Mouse (Mus musculus): ENCODE results near the gene Dpy19l1. TPM values are rescaled to one million over a fixed set of nuclear protein-coding genes. Genes with fewer than 3 reads are reported as not detected.

Gene Dpy19l1
- total and polyA plus RNA-seq, 2 experiments from 2014 or later: 20.1 to 71.5 TPM

DNA sequence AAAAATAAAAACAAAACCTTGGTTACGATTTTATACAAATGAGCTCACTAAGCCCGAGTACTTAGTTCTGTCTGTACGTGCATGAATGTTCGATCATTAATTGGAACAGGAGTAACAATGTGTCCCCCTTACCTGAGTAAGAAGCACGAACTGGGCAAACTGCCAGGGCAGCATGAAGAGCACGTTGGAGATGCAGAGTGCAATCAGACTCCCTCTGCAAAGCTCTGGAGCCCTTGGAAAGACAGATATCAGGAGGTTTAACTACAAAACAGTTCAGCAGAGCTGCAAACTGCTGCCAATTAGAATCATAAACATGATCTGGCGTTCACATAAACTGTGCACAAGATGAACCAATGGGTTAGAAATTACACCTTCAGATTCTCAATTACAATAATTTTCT is 52.4 kb downstream of the Dpy19l1 start:
- ATAC-seq: no peak
- Histone ChIP-seq H3K9ac (no peak overlapping the region), H3K27ac (ENCODE audit: low read depth, low read length) (no peak overlapping the region), H3K4me1 (ENCODE audit: insufficient read depth) (no peaks in the 10 kb centered on the region), H3K36me3 (ENCODE audit: insufficient read depth) (0 out of 2 replicates have a peak, but pooled peaks cover 4% of the 10 kb centered on the region), H3K27me3 (ENCODE audit: insufficient read depth, low read length) (no peaks in the 10 kb centered on the region), H3K4me2 (ENCODE audit: low read depth) (no peak overlapping the region), H3K4me3 (ENCODE audit: low read depth, low read length) (no peak overlapping the region), H3K9me3 (ENCODE audit: low read length) (no peaks in the 10 kb centered on the region)
- 52% methylated on average over 7 of the region's 7 CpGs for WGBS
- TF ChIP-seq CTCF (IDR thresholded peaks at IDR 0.05; ENCODE audit: low read depth): no peak
- peak; percentile 27 for DNase-seq

DNA sequence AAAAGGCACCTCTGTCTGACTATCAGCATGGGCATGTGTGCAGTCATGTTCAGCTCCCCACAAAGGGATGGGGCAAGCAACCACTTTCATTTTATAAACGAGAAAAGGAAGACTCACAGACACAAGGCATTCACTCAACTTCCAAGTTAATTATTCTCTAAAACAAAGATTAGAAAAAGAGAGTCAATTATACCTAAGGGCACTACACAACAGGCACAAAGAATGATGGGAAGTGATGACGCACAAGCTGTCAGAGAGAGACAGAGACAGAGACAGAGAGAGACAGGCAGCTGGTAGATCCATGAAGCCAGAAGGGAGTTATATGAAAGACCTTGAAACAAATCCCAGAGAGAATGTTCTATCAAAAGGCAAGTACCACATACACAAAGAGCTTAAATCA is 68.0 kb downstream of the Dpy19l1 start:
- H3K4me2 ChIP-seq (ENCODE audit: low read depth): no peak overlapping the region
- no peak overlapping the region for H3K9ac ChIP-seq
- no peaks in the 10 kb centered on the region for H3K27me3 ChIP-seq (ENCODE audit: insufficient read depth, low read length)
- no peaks in the 10 kb centered on the region for H3K9me3 ChIP-seq (ENCODE audit: low read length)
- ATAC-seq (no peak), DNase-seq (no peak)
- no peak overlapping the region for H3K27ac ChIP-seq (ENCODE audit: low read depth, low read length)
- H3K36me3 ChIP-seq (ENCODE audit: insufficient read depth): 0 out of 2 replicates have a peak, but pooled peaks cover 6% of the 10 kb centered on the region
- no peaks in the 10 kb centered on the region for H3K4me1 ChIP-seq (ENCODE audit: insufficient read depth)
- no peak overlapping the region for H3K4me3 ChIP-seq (ENCODE audit: low read depth, low read length)
- TF ChIP-seq CTCF (IDR thresholded peaks at IDR 0.05; ENCODE audit: low read depth): no peak
- WGBS: 44% methylated on average over 2 of the region's 2 CpGs

DNA sequence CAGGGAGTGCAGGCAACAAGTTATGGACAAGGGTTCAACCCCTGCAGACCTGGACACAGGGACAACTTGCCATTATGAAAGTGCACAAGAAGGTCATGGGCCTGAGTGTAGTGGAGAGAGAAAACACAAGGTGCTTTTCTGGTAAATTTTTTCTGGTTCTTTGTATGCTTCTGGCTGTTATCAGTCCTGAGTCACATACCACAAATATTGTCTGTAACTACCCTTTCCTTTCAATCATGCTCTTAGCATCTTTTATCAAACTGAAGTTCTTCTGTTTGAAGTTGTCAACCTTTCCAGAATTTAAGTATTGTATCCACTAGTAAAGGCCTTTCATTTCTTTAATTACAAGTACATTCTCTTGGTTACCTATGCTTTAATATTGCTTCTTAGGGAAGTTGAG is 73.2 kb downstream of the Dpy19l1 start:
- Histone ChIP-seq H3K9me3 (ENCODE audit: low read length) (no peaks in the 10 kb centered on the region), H3K36me3 (ENCODE audit: insufficient read depth) (0 out of 2 replicates have a peak, but pooled peaks cover 6% of the 10 kb centered on the region), H3K27me3 (ENCODE audit: insufficient read depth, low read length) (no peaks in the 10 kb centered on the region), H3K4me3 (ENCODE audit: low read depth, low read length) (no peak overlapping the region), H3K4me1 (ENCODE audit: insufficient read depth) (no peaks in the 10 kb centered on the region), H3K4me2 (ENCODE audit: low read depth) (no peak overlapping the region), H3K27ac (ENCODE audit: low read depth, low read length) (no peak overlapping the region), H3K9ac (no peak overlapping the region)
- no peak for ATAC-seq
- TF ChIP-seq CTCF (IDR thresholded peaks at IDR 0.05; ENCODE audit: low read depth): no peak
- no peak for DNase-seq

DNA sequence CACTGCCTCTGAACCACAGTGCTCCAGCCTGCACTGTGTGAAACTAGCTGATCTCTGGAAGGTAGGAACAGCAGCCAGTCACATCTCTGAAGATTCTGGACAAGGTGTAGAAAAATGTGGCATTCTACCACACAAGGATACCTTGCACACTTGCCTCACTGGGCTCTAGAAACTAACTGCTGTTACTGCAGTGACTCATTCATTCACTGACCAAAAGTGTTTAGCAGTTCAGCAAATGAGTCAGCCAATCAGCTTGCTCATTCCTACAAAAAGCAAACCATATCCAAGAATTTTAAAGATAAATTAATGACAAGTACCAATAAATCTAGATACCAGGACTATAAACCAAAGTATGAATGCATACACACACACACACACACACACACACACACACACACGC is 77.3 kb downstream of the Dpy19l1 start:
- DNase-seq: no peak
- no peaks in the 10 kb centered on the region for H3K9me3 ChIP-seq (ENCODE audit: low read length)
- H3K36me3 ChIP-seq (ENCODE audit: insufficient read depth): no peaks in the 10 kb centered on the region
- ATAC-seq: no peak
- no peak overlapping the region for H3K4me2 ChIP-seq (ENCODE audit: low read depth)
- H3K4me1 ChIP-seq (ENCODE audit: insufficient read depth): no peaks in the 10 kb centered on the region
- WGBS: 95% methylated on average over 1 of the region's 1 CpGs
- H3K27me3 ChIP-seq (ENCODE audit: insufficient read depth, low read length): no peaks in the 10 kb centered on the region
- TF ChIP-seq CTCF (IDR thresholded peaks at IDR 0.05; ENCODE audit: low read depth): no peak
- H3K27ac ChIP-seq (ENCODE audit: low read depth, low read length): no peak overlapping the region
- no peak overlapping the region for H3K9ac ChIP-seq
- H3K4me3 ChIP-seq (ENCODE audit: low read depth, low read length): no peak overlapping the region

DNA sequence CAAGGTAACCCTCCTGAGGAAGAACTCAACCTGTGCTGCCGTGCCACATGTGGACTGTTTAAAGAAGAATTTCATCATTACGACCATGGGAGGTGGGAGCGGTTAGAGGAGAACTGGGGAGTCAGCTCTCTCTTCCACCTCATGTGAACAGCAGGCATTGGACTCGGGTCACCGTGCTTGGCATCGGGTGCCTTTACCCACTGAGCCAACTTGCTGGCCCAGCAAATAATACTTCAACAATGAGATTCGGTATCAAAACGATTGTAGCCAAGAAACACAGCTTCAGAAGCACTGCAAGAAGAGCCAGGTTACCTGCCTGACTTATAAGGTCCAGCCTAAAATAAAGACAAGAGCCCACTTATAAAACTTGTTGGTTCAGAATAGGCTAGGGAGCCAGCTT is 79.7 kb downstream of the Dpy19l1 start:
- Histone ChIP-seq H3K4me3 (ENCODE audit: low read depth, low read length) (no peak overlapping the region), H3K4me1 (ENCODE audit: insufficient read depth) (no peaks in the 10 kb centered on the region), H3K36me3 (ENCODE audit: insufficient read depth) (no peaks in the 10 kb centered on the region), H3K27ac (ENCODE audit: low read depth, low read length) (no peak overlapping the region), H3K27me3 (ENCODE audit: insufficient read depth, low read length) (no peaks in the 10 kb centered on the region), H3K9ac (no peak overlapping the region), H3K4me2 (ENCODE audit: low read depth) (no peak overlapping the region), H3K9me3 (ENCODE audit: low read length) (no peaks in the 10 kb centered on the region)
- DNase-seq: no peak
- WGBS: 87% methylated on average over 8 of the region's 8 CpGs
- TF ChIP-seq CTCF (IDR thresholded peaks at IDR 0.05; ENCODE audit: low read depth): no peak
- ATAC-seq: no peak

DNA sequence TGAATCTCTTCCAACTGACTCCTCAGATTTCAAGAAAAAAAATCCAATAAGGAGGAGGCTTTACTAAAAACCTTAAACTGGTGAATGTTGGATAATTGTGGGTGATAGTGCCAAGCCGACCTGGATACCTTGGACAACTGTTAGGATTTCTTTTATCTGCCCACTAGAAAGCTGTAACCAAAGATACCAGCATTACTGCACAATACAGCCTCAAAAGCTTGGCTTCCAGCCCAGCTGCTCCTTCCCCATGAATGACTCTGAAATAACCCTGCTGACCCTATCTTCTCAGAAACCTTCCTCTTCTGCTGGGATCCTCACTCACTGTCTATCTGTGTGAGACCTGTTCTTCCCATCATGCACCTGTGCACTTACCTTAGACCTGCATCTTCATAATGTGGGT is 81.1 kb downstream of the Dpy19l1 start:
- Histone ChIP-seq H3K36me3 (ENCODE audit: insufficient read depth) (no peaks in the 10 kb centered on the region), H3K4me2 (ENCODE audit: low read depth) (no peak overlapping the region), H3K27ac (ENCODE audit: low read depth, low read length) (no peak overlapping the region), H3K4me1 (ENCODE audit: insufficient read depth) (no peaks in the 10 kb centered on the region), H3K4me3 (ENCODE audit: low read depth, low read length) (no peak overlapping the region), H3K9me3 (ENCODE audit: low read length) (no peaks in the 10 kb centered on the region), H3K9ac (no peak overlapping the region), H3K27me3 (ENCODE audit: insufficient read depth, low read length) (no peaks in the 10 kb centered on the region)
- no peak for ATAC-seq
- WGBS: 54% methylated on average over 1 of the region's 1 CpGs
- no peak for DNase-seq
- no peak for TF ChIP-seq CTCF (IDR thresholded peaks at IDR 0.05; ENCODE audit: low read depth)

DNA sequence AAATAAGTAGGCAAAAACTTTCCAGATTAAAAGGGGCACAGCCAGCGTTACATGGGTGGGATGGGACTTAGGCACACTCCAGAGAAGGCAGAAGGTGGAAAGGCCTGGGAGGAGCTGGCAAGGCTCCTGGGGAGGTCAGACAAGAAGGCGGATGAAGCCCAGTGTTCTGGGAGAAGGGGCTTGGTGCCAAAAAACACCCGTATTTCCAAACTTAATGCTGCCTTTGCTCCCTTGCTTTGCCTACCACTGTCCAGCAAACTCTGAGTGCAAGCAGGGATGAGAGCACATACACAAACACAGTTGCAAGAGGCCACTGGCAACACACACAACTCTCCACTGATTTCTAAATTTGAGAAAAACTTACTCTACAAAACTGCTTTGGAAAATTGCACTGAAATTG is 81.7 kb downstream of the Dpy19l1 start:
- no peak for TF ChIP-seq CTCF (IDR thresholded peaks at IDR 0.05; ENCODE audit: low read depth)
- Histone ChIP-seq H3K4me3 (ENCODE audit: low read depth, low read length) (no peak overlapping the region), H3K4me1 (ENCODE audit: insufficient read depth) (no peaks in the 10 kb centered on the region), H3K9ac (no peak overlapping the region), H3K9me3 (ENCODE audit: low read length) (no peaks in the 10 kb centered on the region), H3K27ac (ENCODE audit: low read depth, low read length) (no peak overlapping the region), H3K27me3 (ENCODE audit: insufficient read depth, low read length) (no peaks in the 10 kb centered on the region), H3K4me2 (ENCODE audit: low read depth) (no peak overlapping the region), H3K36me3 (ENCODE audit: insufficient read depth) (no peaks in the 10 kb centered on the region)
- DNase-seq (no peak), ATAC-seq (no peak)
- 63% methylated on average over 3 of the region's 3 CpGs for WGBS

DNA sequence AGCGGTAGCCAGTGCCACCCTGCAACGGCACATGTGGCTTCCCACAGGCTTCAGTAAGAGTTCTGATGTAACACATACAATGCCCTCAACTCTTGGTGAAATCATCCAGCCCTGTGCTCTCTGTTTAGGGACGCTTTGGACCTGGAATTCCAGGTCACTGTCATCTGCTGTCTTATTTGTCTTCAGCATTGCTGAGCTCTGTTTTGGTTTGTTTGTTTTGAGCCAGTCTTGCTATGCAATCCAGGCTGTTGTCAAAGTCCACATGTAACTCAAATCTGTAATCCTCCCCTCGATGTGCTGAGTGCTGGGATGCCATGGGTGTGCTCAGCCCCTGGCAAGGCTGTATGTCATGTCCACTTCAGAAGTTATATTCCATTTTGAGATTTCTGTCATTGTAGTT is 82.8 kb downstream of the Dpy19l1 start:
- DNase-seq: no peak
- Histone ChIP-seq H3K4me3 (ENCODE audit: low read depth, low read length) (no peak overlapping the region), H3K27me3 (ENCODE audit: insufficient read depth, low read length) (no peaks in the 10 kb centered on the region), H3K4me2 (ENCODE audit: low read depth) (no peak overlapping the region), H3K9me3 (ENCODE audit: low read length) (no peaks in the 10 kb centered on the region), H3K27ac (ENCODE audit: low read depth, low read length) (no peak overlapping the region), H3K9ac (no peak overlapping the region), H3K36me3 (ENCODE audit: insufficient read depth) (no peaks in the 10 kb centered on the region), H3K4me1 (ENCODE audit: insufficient read depth) (no peaks in the 10 kb centered on the region)
- no peak for ATAC-seq
- no peak for TF ChIP-seq CTCF (IDR thresholded peaks at IDR 0.05; ENCODE audit: low read depth)
- 97% methylated on average over 4 of the region's 4 CpGs for WGBS

Data from forebrain, postnatal 0 days (tissue).